Mouse (Mus musculus) testis, postnatal 10 days (tissue): Measurements from ENCODE around the gene Hmg20b.

ENCODE experiments used
- DNase-seq: peaks from one replicate; pipeline ENCODE4 v3.0.0; 2021; ENCODE audit warnings: low spot score

Gene Hmg20b

GRCm38 (mm10) chr10:81378553-81379182 is 28.4 kb upstream of the Hmg20b start:
- DNase-seq = peak; percentile 100

- DNase-seq = no peak
Observed at GRCm38 (mm10) chr10:81377793-81378552, 27.7 kb upstream of the Hmg20b start, which contains the start of gene Fzr1. Gene Fzr1 (minus strand): TSS chr10:81378516.

- DNase-seq = no peak
Observed at GRCm38 (mm10) chr10:81377362-81377664, 27.0 kb upstream of the Hmg20b start.

DNA sequence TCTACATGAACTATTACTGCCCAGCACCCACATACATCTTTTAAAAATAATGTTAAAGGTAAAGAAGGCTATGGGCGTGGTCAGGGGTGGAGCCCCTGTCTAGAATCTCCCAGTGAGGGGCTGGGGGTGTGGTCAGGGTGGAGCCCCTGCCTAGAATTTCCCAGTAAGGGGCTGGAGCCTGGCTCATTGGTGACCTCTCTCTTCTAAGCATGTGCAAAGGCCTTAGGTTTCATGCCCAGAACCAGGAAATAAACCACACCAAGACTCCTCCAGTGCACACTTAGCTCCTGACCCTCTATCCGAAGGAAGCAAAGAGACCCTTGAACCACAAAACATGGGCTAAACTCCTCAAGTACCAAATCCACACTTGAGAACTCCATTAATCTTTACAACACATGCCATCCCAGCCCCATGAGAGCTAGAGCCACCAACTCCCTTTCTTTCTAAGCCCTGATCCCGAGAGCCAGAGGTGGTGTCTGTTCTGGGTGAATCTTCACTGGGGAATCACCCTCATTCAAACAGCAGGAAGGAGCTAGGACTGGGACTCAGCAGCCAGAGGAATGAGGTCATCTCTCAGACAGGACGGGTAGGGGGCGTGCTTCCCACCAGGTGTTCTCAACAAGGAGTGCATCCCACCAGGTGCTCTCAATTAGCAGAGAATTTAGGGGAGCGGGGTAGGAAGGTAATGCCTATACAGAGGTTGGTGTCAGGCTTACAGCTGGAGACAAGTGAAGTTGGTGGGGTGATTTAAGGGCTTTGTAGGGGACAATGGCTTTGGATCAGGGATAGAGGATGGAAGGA is 26.5 kb upstream of the Hmg20b start:
- DNase-seq = no peak

- no peak for DNase-seq
Observed at GRCm38 (mm10) chr10:81375322-81375721, 25.0 kb upstream of the Hmg20b start.

DNA sequence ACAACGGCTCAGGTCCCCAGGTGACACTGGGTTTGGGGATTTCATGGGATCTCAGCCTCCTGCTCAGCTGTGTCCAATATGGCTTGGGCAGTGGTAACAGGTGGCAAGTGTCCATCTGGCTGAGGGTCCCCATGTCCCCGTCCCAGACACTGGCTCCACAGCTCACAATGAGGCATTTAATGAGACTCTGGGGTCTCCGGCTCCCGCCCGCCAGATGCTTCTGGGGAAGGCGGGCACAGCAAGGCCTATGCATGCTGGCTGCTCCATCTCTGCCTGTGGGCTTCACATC is 16.9 kb upstream of the Hmg20b start:
- no peak for DNase-seq

GRCm38 (mm10) chr10:81366477-81367206 is 16.4 kb upstream of the Hmg20b start:
- no peak for DNase-seq

- no peak for DNase-seq
Observed at GRCm38 (mm10) chr10:81365672-81366476, 15.6 kb upstream of the Hmg20b start, which contains the start of gene 4930404N11Rik. Gene 4930404N11Rik (minus strand): TSS chr10:81365816.

DNA sequence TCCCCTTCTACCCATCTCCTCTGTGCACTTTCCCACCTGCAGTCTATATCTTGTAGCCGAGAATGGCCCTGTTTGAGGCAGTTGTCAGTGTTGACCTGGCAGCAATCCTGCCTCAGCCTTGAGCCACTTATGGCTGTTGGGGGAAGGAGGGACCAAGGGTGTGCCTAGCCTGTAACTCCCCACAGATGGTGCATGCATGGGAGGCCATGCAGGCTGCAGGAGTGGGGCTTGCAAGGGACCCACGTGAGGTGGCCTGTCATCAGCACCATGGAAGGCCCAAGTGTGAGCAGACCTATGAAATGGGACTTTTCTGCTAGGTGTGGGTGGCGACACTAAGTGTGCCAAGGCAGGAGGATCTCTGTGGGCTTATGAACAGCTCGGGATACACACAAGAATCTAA is 14.8 kb upstream of the Hmg20b start:
- DNase-seq = no peak

DNA sequence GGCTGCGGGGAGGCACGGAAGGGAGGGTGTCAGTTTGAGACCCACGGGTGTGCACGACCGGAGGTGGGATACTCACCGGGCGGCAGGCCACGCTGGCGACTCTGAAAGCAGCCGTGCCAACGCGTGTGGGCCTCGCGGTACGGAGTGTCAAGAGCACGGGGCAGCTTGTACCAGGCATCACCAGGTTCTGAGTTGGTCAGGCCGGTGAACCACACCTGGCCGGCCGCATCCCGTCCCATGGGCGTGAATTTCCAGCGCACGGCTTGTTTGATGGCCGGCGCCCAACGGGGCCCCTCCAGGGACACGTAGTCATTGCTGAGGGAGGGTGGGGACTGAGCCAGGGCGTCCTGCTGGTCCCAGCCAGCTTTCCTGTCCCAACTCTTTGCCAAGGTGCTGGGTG is 14.4 kb upstream of the Hmg20b start:
- peak; percentile 63 for DNase-seq

- DNase-seq = peak; percentile 58
Observed at GRCm38 (mm10) chr10:81363436-81364346, 13.4 kb upstream of the Hmg20b start.

DNA sequence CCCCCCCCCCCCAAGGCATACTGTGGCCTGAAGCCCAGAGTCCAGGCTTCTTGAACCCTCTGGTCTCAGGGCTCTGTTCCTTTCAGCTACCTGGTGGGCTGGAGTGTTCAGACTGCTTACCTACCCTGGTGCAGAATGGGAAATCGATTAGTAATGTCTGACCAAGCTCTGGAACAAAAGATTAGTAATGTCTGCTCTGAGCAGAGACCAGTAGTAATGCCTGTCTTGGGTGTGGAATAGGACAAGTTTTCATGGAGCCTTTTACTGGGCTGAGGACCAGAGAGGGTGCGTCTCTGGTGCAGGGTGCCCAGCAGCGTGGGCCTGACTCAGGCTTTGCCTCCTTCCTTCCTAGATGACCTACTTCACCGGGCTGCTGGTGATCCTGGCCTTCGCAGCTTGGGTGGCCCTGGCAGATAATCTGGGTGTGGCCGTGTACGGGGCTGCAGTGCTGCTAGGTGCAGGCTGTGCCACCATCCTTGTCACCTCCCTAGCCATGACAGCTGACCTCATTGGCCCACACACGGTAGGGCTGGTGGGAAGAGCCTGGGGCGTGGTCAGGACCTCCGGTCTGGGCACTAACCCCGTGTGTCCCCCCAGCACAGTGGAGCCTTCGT is 12.2 kb upstream of the Hmg20b start:
- DNase-seq = no peak

GRCm38 (mm10) chr10:81360721-81361120 is 10.4 kb upstream of the Hmg20b start:
- no peak for DNase-seq

- DNase-seq = no peak
Observed at GRCm38 (mm10) chr10:81358841-81359240, 8.6 kb upstream of the Hmg20b start.

DNA sequence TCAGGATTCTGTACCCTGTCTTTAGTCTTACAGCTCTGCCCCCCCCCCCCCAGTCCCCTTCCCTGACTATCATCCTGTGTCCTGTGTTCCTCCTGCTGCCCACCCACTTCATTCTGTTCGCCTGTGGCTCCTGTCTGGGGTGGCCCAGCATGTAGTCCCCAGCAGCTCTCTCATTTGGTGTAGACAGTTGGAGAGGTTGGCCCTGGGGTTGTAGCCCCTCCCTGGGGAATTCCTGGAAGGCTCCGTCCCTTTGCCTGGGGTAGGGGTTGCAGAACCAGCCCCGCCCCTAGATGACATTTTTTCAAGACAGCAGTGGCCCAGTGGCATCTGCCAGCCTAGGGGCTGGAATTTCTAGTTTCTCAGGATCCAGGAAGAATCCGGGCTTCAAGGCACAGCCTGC is 7.9 kb upstream of the Hmg20b start:
- DNase-seq = no peak

- DNase-seq = peak; percentile 96
Observed at GRCm38 (mm10) chr10:81356991-81357844, 6.9 kb upstream of the Hmg20b start, which contains the start of gene Mfsd12. Gene Mfsd12 (plus strand): TSS chr10:81357491.

DNA sequence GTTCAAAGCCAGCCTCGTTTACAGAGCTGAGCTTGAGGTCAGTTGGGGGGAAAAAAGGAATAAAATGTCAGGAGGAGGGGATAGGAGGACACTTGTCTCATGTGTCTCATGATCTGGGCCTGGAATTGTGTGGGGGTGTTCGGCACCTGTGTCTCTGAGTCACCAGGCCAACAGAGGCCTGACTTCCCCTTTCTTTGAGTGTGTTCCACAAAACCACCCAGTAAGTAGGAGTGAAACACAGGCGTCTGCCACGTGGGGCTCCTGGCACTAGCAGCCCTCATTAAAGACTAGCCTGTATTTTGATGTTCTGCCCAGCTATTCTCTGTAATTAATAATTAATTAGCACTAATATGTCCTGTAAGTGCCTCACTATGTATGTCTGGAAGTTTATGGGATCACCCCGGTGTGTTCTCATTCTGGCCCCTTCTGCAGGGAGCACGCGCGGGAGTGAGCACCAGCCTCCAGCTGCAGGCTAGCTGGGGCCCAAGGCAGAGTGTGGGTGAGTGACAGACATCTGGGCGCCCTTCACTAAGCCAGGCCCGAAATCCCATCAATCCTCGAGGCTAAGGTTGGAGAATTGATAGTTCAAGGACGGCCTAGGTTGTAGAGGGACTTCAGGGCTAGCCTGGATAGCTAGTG is 6.2 kb upstream of the Hmg20b start:
- no peak for DNase-seq

GRCm38 (mm10) chr10:81355533-81355932 is 5.3 kb upstream of the Hmg20b start:
- no peak for DNase-seq
